Mouse (Mus musculus) left cerebral cortex, adult 18-20 months (tissue): ENCODE measurements at regions not wholly inside any gene's neighbourhood (a gene's known extent, or its start where the extent isn't known, plus 50 kb on each side); places are given as distances from the start of the nearest gene placed in this dataset.
"Not testable (repeated sequence)": the region's sequence is repeated elsewhere in the genome, so short reads cannot be mapped to it uniquely, and the experiment has no call there.

Source experiments
- DNase-seq, 2 experiments: peaks; one replicate each; pipeline ENCODE4 v3.0.0; 2021 to 2022; ENCODE audit warnings: low spot score in 2 of 2, mixed read lengths in 1 of 2

- DNase-seq, result no peak
Observed at GRCm38 (mm10) chr10:69036096-69036495, 115.1 kb upstream of the Rhobtb1 start.

GRCm38 (mm10) chr10:69044171-69044651 is 107.0 kb upstream of the Rhobtb1 start:
- DNase-seq, result no peak

GRCm38 (mm10) chr10:69045275-69045674 is 106.0 kb upstream of the Rhobtb1 start:
- DNase-seq, result no peak

- no peak for DNase-seq
Observed at GRCm38 (mm10) chr10:69046008-69046555, 105.2 kb upstream of the Rhobtb1 start.

GRCm38 (mm10) chr10:69078008-69078407 is 73.2 kb upstream of the Rhobtb1 start:
- DNase-seq, result no peak

GRCm38 (mm10) chr10:69086184-69086583 is 65.0 kb upstream of the Rhobtb1 start:
- no peak for DNase-seq

- DNase-seq, result no peak
Observed at GRCm38 (mm10) chr10:69091872-69092271, 59.4 kb upstream of the Rhobtb1 start.

- no peak for DNase-seq
Observed at GRCm38 (mm10) chr10:69100021-69100420, 51.2 kb upstream of the Rhobtb1 start.

- not testable (repeated sequence) for DNase-seq
Observed at GRCm38 (mm10) chr10:69100742-69101141, 50.5 kb upstream of the Rhobtb1 start.
